ENCODE assay signal across 9 mouse cellular contexts in the genomic region with DNA sequence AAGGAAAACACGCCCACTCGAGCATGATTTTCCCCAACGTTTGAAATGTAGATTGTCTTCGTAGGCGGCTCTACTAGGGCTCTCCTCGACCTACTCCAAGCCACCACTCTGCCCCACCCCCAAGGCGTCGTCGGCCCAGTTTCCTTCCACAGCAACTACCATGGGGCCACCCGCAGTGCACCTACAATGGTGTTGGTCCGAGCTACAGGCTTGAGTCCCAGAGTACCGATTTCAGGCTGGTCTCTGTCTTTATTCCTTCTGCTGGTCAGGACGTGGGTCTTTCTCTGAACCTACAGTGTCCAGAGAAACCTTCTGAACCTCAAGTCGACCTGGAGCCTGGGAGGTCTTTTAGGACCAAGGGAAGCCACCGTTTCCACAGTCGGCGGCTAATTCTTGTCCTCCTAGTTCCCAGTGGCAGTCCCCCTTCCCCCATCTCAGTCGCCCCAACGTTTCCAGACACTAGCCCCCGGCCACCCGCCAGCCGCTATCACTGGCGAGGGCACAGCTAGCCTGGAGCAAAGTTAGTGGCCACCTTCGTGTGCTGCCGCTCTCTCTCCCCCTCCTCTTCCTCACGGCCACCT. TPM values are rescaled to one million over a fixed set of nuclear protein-coding genes. Genes with fewer than 3 reads are reported as not detected.
A peak's percentile ranks its signal among the peaks of the same experiment; 100 is the strongest.
DNase-seq lines count a peak whose midpoint lies in the region; ATAC-seq and TF ChIP-seq lines count a peak whose summit lies in the region.
"Had no signal": no experiment of that assay in that cellular context is flagged by ENCODE, and none has a peak within 500 bp of the region (broad histone marks: within the 10 kb centered on the region; RNA-seq: fewer than 3 reads in every experiment).

No protein-coding gene starts in this region.

- H3K27me3 ChIP-seq in E14TG2a.4 (ENCODE audit: insufficient read depth, low read length), result peaks cover 44% of the 10 kb centered on the region
- H3K27me3 ChIP-seq in hindbrain, postnatal 0 days (ENCODE audit: insufficient read depth, low read length), result no peaks in the 10 kb centered on the region
- peaks cover 6% of the 10 kb centered on the region for H3K27me3 ChIP-seq in neural tube, embryonic 14.5 days (ENCODE audit: control insufficient read depth, insufficient read depth, low read length)

- H3K4me2 ChIP-seq in hindbrain, postnatal 0 days (ENCODE audit: low read depth, low read length), result peak overlapping the region; percentile 97
- peak overlapping the region; percentile 92 for H3K4me2 ChIP-seq in neural tube, embryonic 14.5 days (ENCODE audit: low read depth, low read length)

- H3K36me3 ChIP-seq in E14TG2a.4 (ENCODE audit: insufficient read depth, low read length), result no peaks in the 10 kb centered on the region
- H3K36me3 ChIP-seq in hindbrain, postnatal 0 days (ENCODE audit: insufficient read depth, low read length), result no peaks in the 10 kb centered on the region
- no peaks in the 10 kb centered on the region for H3K36me3 ChIP-seq in neural tube, embryonic 14.5 days (ENCODE audit: control insufficient read depth, insufficient read depth, low read length)

- 0 out of 2 replicates have a peak, but pooled peaks cover under 1% of the 10 kb centered on the region for H3K9me3 ChIP-seq in E14TG2a.4 (ENCODE audit: low read length)
- H3K9me3 ChIP-seq in hindbrain, postnatal 0 days (ENCODE audit: low read length), result no peaks in the 10 kb centered on the region
- no peaks in the 10 kb centered on the region for H3K9me3 ChIP-seq in neural tube, embryonic 14.5 days (ENCODE audit: control insufficient read depth, low read length)

- peak overlapping the region; percentile 83 for H3K4me3 ChIP-seq in E14TG2a.4 (replicated peaks; ENCODE audit: low read length)
- H3K4me3 ChIP-seq in hindbrain, postnatal 0 days (ENCODE audit: low read length), result peak overlapping the region; percentile 72
- H3K4me3 ChIP-seq in neural tube, embryonic 14.5 days (ENCODE audit: low read depth, low read length), result peak overlapping the region; percentile 71

- 2% methylated on average over 26 of the region's 26 CpGs for WGBS in hindbrain, postnatal 0 days
- 1% methylated on average over 26 of the region's 26 CpGs for WGBS in neural tube, embryonic 14.5 days

- peak overlapping the region; percentile 63 for H3K9ac ChIP-seq in hindbrain, postnatal 0 days (replicated peaks; ENCODE audit: low read length)
- peak overlapping the region; percentile 86 for H3K9ac ChIP-seq in neural tube, embryonic 14.5 days (replicated peaks; ENCODE audit: low read depth, low read length)

- peak; percentile 22 for ATAC-seq in frontal cortex, adult (ENCODE audit: low TSS enrichment)
- peak; percentile 50; the same call in 1 of the 2 replicates for ATAC-seq in hindbrain, postnatal 0 days
- peak; percentile 28; the same call in 1 of the 2 replicates for ATAC-seq in neural tube, embryonic 14.5 days (ENCODE audit: low read depth)

- H3K4me1 ChIP-seq in E14TG2a.4 (replicated peaks; ENCODE audit: low read depth, low read length), result peaks cover 40% of the 10 kb centered on the region
- 0 out of 2 replicates have a peak, but pooled peaks cover 4% of the 10 kb centered on the region for H3K4me1 ChIP-seq in hindbrain, postnatal 0 days (ENCODE audit: insufficient read depth, low read length)
- peaks cover 8% of the 10 kb centered on the region; the same call in 1 of the 2 replicates for H3K4me1 ChIP-seq in neural tube, embryonic 14.5 days (ENCODE audit: control insufficient read depth, insufficient read depth, low read length)

- no peak for TF ChIP-seq CTCF in E14TG2a.4 (conservative IDR thresholded peaks at IDR 0.05; ENCODE audit: low read length)
- TF ChIP-seq CTCF in hindbrain, postnatal 0 days (IDR thresholded peaks at IDR 0.05; ENCODE audit: low read depth), result no peak

- no peak for DNase-seq in frontal cortex, postnatal 14 days (ENCODE audit: low spot score in 2 of 2)
- peak; percentile 8 for DNase-seq in embryo, embryonic 11.5 days (ENCODE audit: low read depth, low spot score)
- peak; percentile 21 for DNase-seq in hindbrain, postnatal 0 days (ENCODE audit: low spot score)
- DNase-seq in B cell, adult 2 months, result no peak
- no peak for DNase-seq in kidney, postnatal 36 days

- H3K27ac ChIP-seq in hindbrain, postnatal 0 days, result peak overlapping the region; percentile 54; the same call in 1 of the 2 replicates
- H3K27ac ChIP-seq in neural tube, embryonic 14.5 days (ENCODE audit: low read depth, low read length), result peak overlapping the region; percentile 68; the same call in 1 of the 2 replicates

RNA-seq across cellular contexts. Expression of a gene that starts 1.0 kb away (rescaled TPM):
- total RNA-seq in hindbrain, postnatal 0 days (2014; rRNA removed), result not detected in 2 replicates
- 1.9 and 2.1 TPM in 2 replicates for polyA plus RNA-seq in hindbrain, postnatal 0 days (2015; fragmentation: Nextera tagmentation; extraction: Ambion mirVana)
- 2.7 and 2.9 TPM in 2 replicates for polyA plus RNA-seq in neural tube, embryonic 14.5 days (2014; fragmentation: Nextera tagmentation; extraction: Ambion mirVana)
- total RNA-seq: neutrophil, adult 5-6 weeks had no signal

RNA-seq across cellular contexts. Expression of a gene that starts 1.0 kb away (rescaled TPM):
- total RNA-seq in hindbrain, postnatal 0 days (2014; rRNA removed), result 45.5 and 51.1 TPM in 2 replicates
- 38.3 and 39.2 TPM in 2 replicates for polyA plus RNA-seq in hindbrain, postnatal 0 days (2015; fragmentation: Nextera tagmentation; extraction: Ambion mirVana)
- polyA plus RNA-seq in neural tube, embryonic 14.5 days (2014; fragmentation: Nextera tagmentation; extraction: Ambion mirVana), result 84.3 and 109 TPM in 2 replicates
- total RNA-seq: neutrophil, adult 5-6 weeks had no signal

Comparison
In these comparisons a context has a peak if more than half of its experiments do, and no peak if none do; other contexts are left out.
1. DNase-seq: peak in embryo, embryonic 11.5 days (single experiment) and hindbrain, postnatal 0 days (single experiment); none in frontal cortex, postnatal 14 days (0 of 2), B cell, adult 2 months (0 of 2) and kidney, postnatal 36 days (0 of 2).
2. Peak in every context shown above with its lines, with median percentiles within 50 percentile points of each other: ATAC-seq and H3K4me3 ChIP-seq.